Mouse (Mus musculus): ENCODE measurements at regions not wholly inside any gene's neighbourhood (a gene's known extent, or its start where the extent isn't known, plus 50 kb on each side); places are given as distances from the start of the nearest gene placed in this dataset.

DNA sequence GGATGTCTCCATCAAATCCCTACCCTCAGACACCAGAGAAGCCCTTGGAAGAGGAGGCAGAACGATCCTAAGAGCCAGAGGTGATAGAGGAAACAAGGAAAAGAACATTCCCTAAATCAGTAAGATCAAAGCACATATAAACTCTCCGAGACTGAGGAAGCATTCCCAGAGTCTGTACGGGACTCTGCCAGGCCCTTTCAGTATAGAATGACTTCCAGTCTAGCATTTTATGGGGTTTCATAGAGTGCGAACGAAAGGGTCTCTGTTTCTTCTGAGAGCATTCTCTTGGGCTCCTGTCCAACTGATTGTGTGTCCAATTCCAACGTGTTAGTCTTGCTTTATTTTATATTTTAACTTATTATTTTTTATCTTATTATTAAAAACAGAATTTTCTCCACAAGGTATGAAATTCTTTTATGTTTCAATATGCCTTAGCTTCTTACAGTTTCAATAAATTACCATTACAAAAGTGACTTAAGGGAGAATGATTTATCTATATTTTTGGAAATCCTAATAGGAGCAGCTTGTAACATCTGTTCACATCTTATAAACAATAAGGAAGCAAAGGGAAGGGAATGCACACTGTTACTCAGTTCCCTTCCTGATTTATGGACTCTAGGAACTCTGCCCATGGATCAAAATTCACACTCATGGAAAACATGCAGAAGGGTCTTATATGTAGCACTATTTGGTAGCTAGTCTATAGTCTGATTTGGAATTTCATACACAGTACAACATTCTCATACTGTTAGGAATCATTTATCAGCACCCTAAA is 628.8 kb downstream of the Slitrk6 start:
- H3K4me1 ChIP-seq (ENCODE audit: control insufficient read depth, insufficient read depth, low read length) = no peaks in the 10 kb centered on the region
- TF ChIP-seq CTCF (IDR thresholded peaks at IDR 0.05; ENCODE audit: low read depth, low read length) (no peak), POLR2A (IDR thresholded peaks at IDR 0.05; ENCODE audit: insufficient read depth, low read length) (no peak), EP300 (IDR thresholded peaks at IDR 0.05; ENCODE audit: insufficient read depth, low read depth, low read length) (no peak)
- no peaks in the 10 kb centered on the region for H3K9me3 ChIP-seq (replicated peaks; ENCODE audit: control insufficient read depth, insufficient read depth, low read length, poor library complexity, severe bottlenecking)
- H3K4me3 ChIP-seq (ENCODE audit: low read depth, low read length) = no peak overlapping the region
- H3K27me3 ChIP-seq (ENCODE audit: control insufficient read depth, insufficient read depth, low read length, poor library complexity, severe bottlenecking) = no peaks in the 10 kb centered on the region
- H3K9ac ChIP-seq (ENCODE audit: low read depth, poor library complexity, severe bottlenecking) = no peak overlapping the region
- no peak overlapping the region for H3K27ac ChIP-seq (ENCODE audit: insufficient read depth, low read length)
- no peaks in the 10 kb centered on the region for H3K36me3 ChIP-seq (ENCODE audit: control insufficient read depth, insufficient read depth, low read length, poor library complexity, severe bottlenecking)

DNA sequence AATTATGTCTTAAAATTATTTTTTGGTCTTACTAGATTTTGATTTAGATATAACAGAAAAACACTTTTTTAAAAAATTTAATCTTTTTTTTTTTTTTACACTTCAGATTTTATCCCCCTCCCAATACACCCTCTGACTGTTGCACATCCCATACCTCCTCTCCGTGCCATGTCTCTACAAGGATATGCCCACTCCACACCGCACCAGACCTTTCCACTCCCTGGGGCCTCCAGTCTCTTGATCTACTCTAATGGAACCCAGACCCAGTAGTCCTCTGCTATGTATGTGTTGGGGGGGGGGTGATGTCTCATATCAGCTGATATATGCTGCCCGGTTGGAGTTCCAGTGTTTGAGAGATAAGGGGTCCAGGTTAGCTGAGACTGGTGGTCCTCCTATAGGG is 632.2 kb downstream of the Slitrk6 start:
- Histone ChIP-seq H3K4me1 (ENCODE audit: control insufficient read depth, insufficient read depth, low read length) (no peaks in the 10 kb centered on the region), H3K9ac (ENCODE audit: low read depth, poor library complexity, severe bottlenecking) (no peak overlapping the region), H3K9me3 (replicated peaks; ENCODE audit: control insufficient read depth, insufficient read depth, low read length, poor library complexity, severe bottlenecking) (no peaks in the 10 kb centered on the region), H3K27me3 (ENCODE audit: control insufficient read depth, insufficient read depth, low read length, poor library complexity, severe bottlenecking) (no peaks in the 10 kb centered on the region), H3K4me3 (ENCODE audit: low read depth, low read length) (no peak overlapping the region), H3K27ac (ENCODE audit: insufficient read depth, low read length) (no peak overlapping the region), H3K36me3 (ENCODE audit: control insufficient read depth, insufficient read depth, low read length, poor library complexity, severe bottlenecking) (no peaks in the 10 kb centered on the region)
- TF ChIP-seq CTCF (IDR thresholded peaks at IDR 0.05; ENCODE audit: low read depth, low read length) (no peak), POLR2A (IDR thresholded peaks at IDR 0.05; ENCODE audit: insufficient read depth, low read length) (no peak), EP300 (IDR thresholded peaks at IDR 0.05; ENCODE audit: insufficient read depth, low read depth, low read length) (no peak)

- no peak overlapping the region for H3K4me3 ChIP-seq (ENCODE audit: low read depth, low read length)
- no peaks in the 10 kb centered on the region for H3K4me1 ChIP-seq (ENCODE audit: control insufficient read depth, insufficient read depth, low read length)
- no peaks in the 10 kb centered on the region for H3K36me3 ChIP-seq (ENCODE audit: control insufficient read depth, insufficient read depth, low read length, poor library complexity, severe bottlenecking)
- no peaks in the 10 kb centered on the region for H3K9me3 ChIP-seq (replicated peaks; ENCODE audit: control insufficient read depth, insufficient read depth, low read length, poor library complexity, severe bottlenecking)
- no peak overlapping the region for H3K27ac ChIP-seq (ENCODE audit: insufficient read depth, low read length)
- H3K9ac ChIP-seq (ENCODE audit: low read depth, poor library complexity, severe bottlenecking) = no peak overlapping the region
- no peaks in the 10 kb centered on the region for H3K27me3 ChIP-seq (ENCODE audit: control insufficient read depth, insufficient read depth, low read length, poor library complexity, severe bottlenecking)
- TF ChIP-seq EP300 (IDR thresholded peaks at IDR 0.05; ENCODE audit: insufficient read depth, low read depth, low read length) (no peak), CTCF (IDR thresholded peaks at IDR 0.05; ENCODE audit: low read depth, low read length) (no peak), POLR2A (IDR thresholded peaks at IDR 0.05; ENCODE audit: insufficient read depth, low read length) (no peak)
Measured at GRCm38 (mm10) chr14:110115578-110115977, 639.4 kb downstream of the Slitrk6 start.

- no peak overlapping the region for H3K9ac ChIP-seq (ENCODE audit: low read depth, poor library complexity, severe bottlenecking)
- no peak overlapping the region for H3K27ac ChIP-seq (ENCODE audit: insufficient read depth, low read length)
- TF ChIP-seq EP300 (IDR thresholded peaks at IDR 0.05; ENCODE audit: insufficient read depth, low read depth, low read length) = no peak
- no peak for TF ChIP-seq CTCF (IDR thresholded peaks at IDR 0.05; ENCODE audit: low read depth, low read length)
- TF ChIP-seq POLR2A (IDR thresholded peaks at IDR 0.05; ENCODE audit: insufficient read depth, low read length) = no peak
Measured at GRCm38 (mm10) chr14:110100852-110101251, 654.1 kb downstream of the Slitrk6 start.

GRCm38 (mm10) chr14:110078351-110078750 is 676.6 kb downstream of the Slitrk6 start:
- Histone ChIP-seq H3K9ac (ENCODE audit: low read depth, poor library complexity, severe bottlenecking) (no peak overlapping the region), H3K27ac (ENCODE audit: insufficient read depth, low read length) (no peak overlapping the region), H3K4me1 (ENCODE audit: control insufficient read depth, insufficient read depth, low read length) (no peaks in the 10 kb centered on the region), H3K4me3 (ENCODE audit: low read depth, low read length) (no peak overlapping the region), H3K27me3 (ENCODE audit: control insufficient read depth, insufficient read depth, low read length, poor library complexity, severe bottlenecking) (no peaks in the 10 kb centered on the region), H3K9me3 (replicated peaks; ENCODE audit: control insufficient read depth, insufficient read depth, low read length, poor library complexity, severe bottlenecking) (no peaks in the 10 kb centered on the region; the same call in 1 of the 2 replicates), H3K36me3 (ENCODE audit: control insufficient read depth, insufficient read depth, low read length, poor library complexity, severe bottlenecking) (no peaks in the 10 kb centered on the region)
- TF ChIP-seq EP300 (IDR thresholded peaks at IDR 0.05; ENCODE audit: insufficient read depth, low read depth, low read length) (no peak), POLR2A (IDR thresholded peaks at IDR 0.05; ENCODE audit: insufficient read depth, low read length) (no peak), CTCF (IDR thresholded peaks at IDR 0.05; ENCODE audit: low read depth, low read length) (no peak)

More at GRCm38 (mm10) chr14:110100852-110101251, 654.1 kb downstream of the Slitrk6 start:
- Histone ChIP-seq H3K4me1 (ENCODE audit: control insufficient read depth, insufficient read depth, low read length) (no peaks in the 10 kb centered on the region), H3K27me3 (ENCODE audit: control insufficient read depth, insufficient read depth, low read length, poor library complexity, severe bottlenecking) (no peaks in the 10 kb centered on the region), H3K9me3 (replicated peaks; ENCODE audit: control insufficient read depth, insufficient read depth, low read length, poor library complexity, severe bottlenecking) (no peaks in the 10 kb centered on the region), H3K36me3 (ENCODE audit: control insufficient read depth, insufficient read depth, low read length, poor library complexity, severe bottlenecking) (no peaks in the 10 kb centered on the region), H3K4me3 (ENCODE audit: low read depth, low read length) (no peak overlapping the region)

DNA sequence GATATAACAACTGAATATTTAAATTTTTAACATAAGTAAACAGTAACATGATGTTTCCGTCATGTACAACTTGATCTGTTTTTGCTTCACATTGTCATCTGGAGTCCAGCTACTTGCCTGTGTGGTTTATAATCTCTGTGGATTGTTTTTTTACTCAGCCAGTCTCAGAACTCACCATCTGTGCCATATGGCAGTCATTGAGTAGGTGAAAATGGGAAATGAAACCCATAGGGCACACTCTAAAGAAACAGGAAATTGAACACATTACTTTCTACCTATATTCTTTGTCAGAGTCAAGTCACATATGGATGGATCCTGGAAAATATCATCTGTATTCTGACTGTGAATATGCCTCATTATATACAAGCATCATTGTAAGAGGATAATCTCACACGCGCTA is 707.2 kb downstream of the Slitrk6 start:
- no peak overlapping the region for H3K9ac ChIP-seq (ENCODE audit: low read depth, poor library complexity, severe bottlenecking)
- no peak overlapping the region for H3K27ac ChIP-seq (ENCODE audit: insufficient read depth, low read length)
- H3K27me3 ChIP-seq (ENCODE audit: control insufficient read depth, insufficient read depth, low read length, poor library complexity, severe bottlenecking) = no peaks in the 10 kb centered on the region
- H3K4me1 ChIP-seq (ENCODE audit: control insufficient read depth, insufficient read depth, low read length) = no peaks in the 10 kb centered on the region
- H3K4me3 ChIP-seq (ENCODE audit: low read depth, low read length) = no peak overlapping the region
- H3K9me3 ChIP-seq (replicated peaks; ENCODE audit: control insufficient read depth, insufficient read depth, low read length, poor library complexity, severe bottlenecking) = no peaks in the 10 kb centered on the region; the same call in 1 of the 2 replicates
- no peak for TF ChIP-seq CTCF (IDR thresholded peaks at IDR 0.05; ENCODE audit: low read depth, low read length)
- TF ChIP-seq POLR2A (IDR thresholded peaks at IDR 0.05; ENCODE audit: insufficient read depth, low read length) = no peak
- no peak for TF ChIP-seq EP300 (IDR thresholded peaks at IDR 0.05; ENCODE audit: insufficient read depth, low read depth, low read length)
- no peaks in the 10 kb centered on the region for H3K36me3 ChIP-seq (ENCODE audit: control insufficient read depth, insufficient read depth, low read length, poor library complexity, severe bottlenecking)

All from ES-Bruce4 (cell line).